Mouse (Mus musculus): ENCODE measurements around the gene Tbx4.

- TF ChIP-seq MYOG (IDR thresholded peaks at IDR 0.05; ENCODE audit: control insufficient read depth, extremely low read depth, insufficient read length) (no peak), CTCF (IDR thresholded peaks at IDR 0.05; ENCODE audit: control insufficient read depth, insufficient read depth, insufficient read length) (no peak)
Observed at GRCm38 (mm10) chr11:85888451-85888961, 2.3 kb downstream of the Tbx4 start.

Data from C2C12 (cell line).